Mouse (Mus musculus) cerebellum, adult (tissue): ENCODE data around the gene Cacng5.

ENCODE experiments used
- ATAC-seq: cut with Nextera tagmentation; 2 replicates; pipeline ENCODE4 v1.9.2; 2017; ENCODE audit warnings: mild to moderate bottlenecking, moderate library complexity, mixed read lengths; ENCODE audit not compliant: insufficient number of reproducible peaks, low FRiP score, low TSS enrichment

The Cacng5 gene

GRCm38 (mm10) chr11:107891377-107891776, 23.5 kb downstream of the Cacng5 start:
- ATAC-seq = no peak

- no peak for ATAC-seq
Observed at GRCm38 (mm10) chr11:107887342-107887741, 27.5 kb downstream of the Cacng5 start.

- peak; percentile 31; the same call in 1 of the 2 replicates for ATAC-seq
Observed at GRCm38 (mm10) chr11:107876840-107877239, 38.0 kb downstream of the Cacng5 start.

GRCm38 (mm10) chr11:107875861-107876494, 38.9 kb downstream of the Cacng5 start:
- ATAC-seq = no peak

GRCm38 (mm10) chr11:107872743-107873142, 42.1 kb downstream of the Cacng5 start:
- ATAC-seq = no peak

- no peak for ATAC-seq
Observed at GRCm38 (mm10) chr11:107867509-107867908, 47.3 kb downstream of the Cacng5 start.

GRCm38 (mm10) chr11:107865128-107865527, 49.7 kb downstream of the Cacng5 start:
- 0 out of 2 replicates have a peak, but pooled peaks have one; percentile 61 for ATAC-seq

- no peak for ATAC-seq
Observed at GRCm38 (mm10) chr11:107864024-107864423, 50.8 kb downstream of the Cacng5 start.

GRCm38 (mm10) chr11:107861738-107862137, 53.1 kb downstream of the Cacng5 start:
- no peak for ATAC-seq

- no peak for ATAC-seq
Observed at GRCm38 (mm10) chr11:107859871-107860270, 55.0 kb downstream of the Cacng5 start.

- no peak for ATAC-seq
Observed at GRCm38 (mm10) chr11:107859288-107859687, 55.6 kb downstream of the Cacng5 start.

- ATAC-seq = no peak
Observed at GRCm38 (mm10) chr11:107853088-107853487, 61.8 kb downstream of the Cacng5 start.

GRCm38 (mm10) chr11:107849621-107850020, 65.2 kb downstream of the Cacng5 start:
- no peak for ATAC-seq

- no peak for ATAC-seq
Observed at GRCm38 (mm10) chr11:107844175-107844574, 70.7 kb downstream of the Cacng5 start.

GRCm38 (mm10) chr11:107833351-107834040, 81.4 kb downstream of the Cacng5 start:
- no peak for ATAC-seq
